Mouse (Mus musculus): ENCODE measurements around the gene Ndufv1. TPM values are rescaled to one million over a fixed set of nuclear protein-coding genes. Genes with fewer than 3 reads are reported as not detected.

Ndufv1 gene
- 413 and 450 TPM in 2 replicates for polyA plus RNA-seq (2015; fragmentation: Nextera tagmentation; extraction: Ambion mirVana)

GRCm38 (mm10) chr19:4012432-4013022 lies at the start of gene Ndufv1:
Ndufv1 (minus strand) TSS chr19:4012806.

DNA sequence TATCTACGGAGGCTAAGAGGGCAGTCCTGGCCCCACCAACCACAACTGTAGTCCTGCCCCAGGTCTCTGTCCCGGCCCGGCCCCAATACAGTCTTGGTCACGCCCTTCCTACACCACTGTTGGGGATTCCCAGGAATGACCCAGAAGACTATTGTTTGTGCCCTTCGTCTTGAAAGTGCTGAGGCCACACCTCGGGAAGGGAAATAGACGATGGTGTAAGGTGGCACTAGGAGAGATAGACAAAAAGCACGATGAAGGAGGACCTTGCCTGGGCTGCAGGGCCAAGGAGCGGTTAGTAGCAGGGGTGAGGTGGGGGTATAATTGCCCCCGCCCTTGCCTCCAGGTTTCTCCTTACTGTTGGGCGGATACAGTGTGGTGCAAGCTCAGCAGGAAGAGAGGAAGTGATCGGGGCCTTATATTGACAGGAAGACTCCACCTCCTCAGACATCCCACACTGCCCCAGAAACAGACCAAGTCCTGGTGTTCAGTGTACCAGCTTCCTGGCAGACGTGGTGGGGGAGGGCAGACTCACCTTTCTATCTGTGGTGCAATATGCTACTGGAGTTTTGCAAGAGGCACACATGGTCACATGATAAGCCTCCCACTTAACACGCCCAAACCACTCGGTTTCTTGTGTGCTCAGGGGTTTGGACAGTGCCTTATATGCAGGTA lies 46.6 kb upstream of the Ndufv1 start, which contains the start of gene Gstp3:
TSS of gene Gstp3 (minus strand) at position 501 of the 672 bp plus-strand sequence.

GRCm38 (mm10) chr19:4045966-4046865 lies 33.6 kb upstream of the Ndufv1 start, which contains the start of gene Gstp2:
Gstp2 (minus strand) TSS chr19:4046023.

DNA sequence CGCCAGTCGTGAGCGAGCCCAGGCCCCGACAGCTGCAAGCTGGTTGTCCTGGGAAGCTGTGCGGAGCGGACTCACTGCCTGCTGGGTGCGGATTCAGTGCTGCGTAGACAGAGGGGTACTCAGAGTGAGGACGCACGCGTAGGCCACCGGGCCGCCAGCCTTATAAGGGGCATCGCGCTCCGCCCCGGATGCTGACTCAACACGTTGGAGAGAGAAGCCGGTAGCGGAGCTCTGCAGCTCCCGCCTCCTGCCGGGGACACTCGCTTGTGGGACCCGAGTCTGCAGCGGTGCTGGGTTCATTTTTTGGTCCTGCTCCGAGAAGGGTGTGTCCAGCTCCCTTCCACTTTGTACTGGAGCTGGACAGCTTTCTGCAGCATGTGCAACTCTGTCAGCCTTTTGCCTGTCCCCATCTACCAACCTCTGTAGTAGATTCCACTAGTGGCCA lies 25.2 kb upstream of the Ndufv1 start, which contains the start of gene Gstp1:
TSS of gene Gstp1 (minus strand) at position 198 of the 445 bp plus-strand sequence.

DNA sequence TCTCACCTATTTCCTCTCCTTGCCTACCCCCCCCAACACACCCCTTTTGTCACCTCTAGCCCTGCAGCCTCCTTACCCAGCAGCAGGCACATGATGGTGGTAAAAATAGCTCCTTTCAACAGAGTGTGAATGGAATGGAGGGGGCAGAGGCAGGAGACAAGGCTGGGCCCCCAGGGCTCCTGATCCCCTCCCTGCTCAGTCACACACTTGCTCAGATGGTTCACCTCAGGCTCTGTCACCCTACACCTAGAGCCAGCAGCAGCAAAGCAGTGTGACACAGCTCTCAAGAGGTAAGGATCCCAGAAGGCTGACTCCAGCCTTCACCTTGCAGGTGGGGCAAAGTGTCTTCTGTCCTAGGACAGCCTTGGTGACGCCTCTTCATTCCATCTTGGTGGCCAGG lies 9.5 kb downstream of the Ndufv1 start, which contains the start of gene Doc2g:
TSS of gene Doc2g (plus strand) at position 202 of the 400 bp plus-strand sequence.

DNA sequence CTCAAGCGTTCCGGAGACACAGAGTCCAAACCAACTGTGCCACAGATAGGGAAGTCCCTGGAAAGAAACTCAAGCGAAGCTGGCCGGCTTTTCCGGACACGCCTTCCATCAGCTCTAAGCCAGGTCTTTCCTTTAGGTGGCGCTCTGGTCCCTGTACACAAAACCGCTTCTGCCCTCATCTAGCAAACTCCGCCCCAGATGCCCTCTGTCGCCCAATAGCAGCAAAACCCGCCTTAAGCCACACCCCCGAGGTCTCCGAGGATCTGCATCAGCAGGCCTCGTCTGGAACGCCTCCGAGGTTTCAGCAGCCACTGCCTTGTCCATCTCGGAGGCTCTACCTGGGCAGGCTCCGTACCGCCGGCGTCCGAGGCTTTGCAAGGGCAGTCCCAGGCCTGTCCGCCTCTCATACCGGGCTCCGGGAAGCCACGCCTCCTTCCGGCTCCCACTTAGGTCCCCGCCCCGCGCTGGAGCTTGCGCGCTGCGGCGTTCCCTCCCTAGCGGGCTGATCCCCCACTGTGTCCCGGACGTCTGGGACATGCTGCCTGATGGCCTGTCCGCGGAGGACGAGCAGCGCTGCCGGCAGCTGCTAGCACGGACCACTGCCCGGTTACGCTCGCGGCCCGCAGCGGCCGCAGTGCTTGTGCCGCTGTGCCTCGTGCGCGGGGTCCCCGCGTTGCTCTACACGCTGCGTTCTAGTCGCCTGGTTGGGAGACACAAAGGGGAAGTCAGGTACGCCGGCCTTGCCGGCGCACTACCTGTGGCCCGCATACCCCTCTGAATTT lies 12.3 kb downstream of the Ndufv1 start, which contains the start of the genes Nudt8 and Gm49405:
TSS of gene Nudt8 (plus strand) at position 462 of the 782 bp plus-strand sequence.
TSS of gene Gm49405 (plus strand) at position 508 of the 782 bp plus-strand sequence.

GRCm38 (mm10) chr19:3992416-3992815 lies 20.2 kb downstream of the Ndufv1 start, which contains the start of gene Tbx10:
Tbx10 (plus strand) TSS chr19:3992752.

DNA sequence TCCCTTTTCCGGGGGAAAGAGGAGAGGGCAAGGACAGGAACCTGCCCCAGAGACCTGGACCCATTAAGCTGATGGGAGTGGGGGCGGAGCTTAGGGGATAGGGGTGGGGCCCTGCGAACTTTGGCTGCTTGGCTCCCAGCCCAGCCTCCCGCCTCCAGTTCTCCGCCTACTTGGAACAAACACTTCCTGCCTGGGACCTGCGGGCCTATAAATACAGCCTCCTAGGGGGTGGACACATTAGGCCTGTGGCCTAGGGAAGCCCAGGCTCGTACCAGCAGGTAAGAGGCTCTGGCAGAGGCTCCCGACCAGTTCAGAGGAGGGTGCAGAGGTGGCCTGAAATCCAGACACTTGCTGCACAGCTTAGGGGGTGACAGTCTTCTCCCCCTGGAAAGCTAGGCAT lies 26.3 kb downstream of the Ndufv1 start, which contains the start of gene Acy3:
TSS of gene Acy3 (plus strand) at position 237 of the 400 bp plus-strand sequence.

GRCm38 (mm10) chr19:3972229-3972628 lies 40.4 kb downstream of the Ndufv1 start, which contains the start of gene Aldh3b2:
Aldh3b2 (plus strand) TSS chr19:3972328.

DNA sequence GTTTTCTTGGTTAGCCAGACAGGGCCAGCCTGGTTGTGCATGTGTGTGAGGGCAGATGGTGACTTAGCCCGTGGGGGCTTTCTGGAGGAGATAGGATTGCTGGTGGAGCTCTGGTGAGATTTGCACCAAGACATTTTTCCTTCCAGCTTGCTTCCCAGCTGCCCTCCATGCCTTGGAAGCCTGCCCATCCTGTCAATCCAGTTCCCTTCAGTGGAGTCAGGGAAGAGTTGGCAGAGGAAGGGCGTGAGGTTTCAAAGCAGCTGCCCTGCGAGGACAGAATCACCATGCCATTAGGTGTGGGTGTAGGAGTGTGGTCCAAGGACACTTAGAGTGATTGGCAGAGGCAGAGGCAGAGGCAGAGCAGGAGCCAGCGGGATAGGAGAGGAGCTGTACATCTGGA lies 54.1 kb downstream of the Ndufv1 start, which contains the start of gene Aldh3b3:
TSS of gene Aldh3b3 (plus strand) at position 176 of the 400 bp plus-strand sequence.

Other genes with a start within 250 kb of the Ndufv1 start
- 12.8 and 13.9 TPM in 2 replicates for gene Kmt5b, start 245.4 kb downstream of the Ndufv1 start, polyA plus RNA-seq (2015; fragmentation: Nextera tagmentation; extraction: Ambion mirVana)
- gene Chka, start 161.0 kb downstream of the Ndufv1 start, polyA plus RNA-seq (2015; fragmentation: Nextera tagmentation; extraction: Ambion mirVana), result 7.9 and 9.6 TPM in 2 replicates
- 16.4 and 18.2 TPM in 2 replicates for gene Tcirg1, start 105.7 kb downstream of the Ndufv1 start, polyA plus RNA-seq (2015; fragmentation: Nextera tagmentation; extraction: Ambion mirVana)
- 372 and 439 TPM in 2 replicates for gene Ndufs8, start 100.0 kb downstream of the Ndufv1 start, polyA plus RNA-seq (2015; fragmentation: Nextera tagmentation; extraction: Ambion mirVana)
- 7.5 and 8.1 TPM in 2 replicates for gene Aldh3b1, start 83.0 kb downstream of the Ndufv1 start, polyA plus RNA-seq (2015; fragmentation: Nextera tagmentation; extraction: Ambion mirVana)
- 20.6 and 25.5 TPM in 2 replicates for gene Unc93b1, start 77.6 kb downstream of the Ndufv1 start, polyA plus RNA-seq (2015; fragmentation: Nextera tagmentation; extraction: Ambion mirVana)
- 0.35 TPM in 1 of 2 replicates, not detected in the other for gene Aldh3b3, start 54.2 kb downstream of the Ndufv1 start, polyA plus RNA-seq (2015; fragmentation: Nextera tagmentation; extraction: Ambion mirVana)
- gene Aldh3b2, start 40.5 kb downstream of the Ndufv1 start, polyA plus RNA-seq (2015; fragmentation: Nextera tagmentation; extraction: Ambion mirVana), result 1.0 and 9.9 TPM in 2 replicates
- 10.8 and 13.3 TPM in 2 replicates for gene Acy3, start 26.2 kb downstream of the Ndufv1 start, polyA plus RNA-seq (2015; fragmentation: Nextera tagmentation; extraction: Ambion mirVana)
- not detected in 2 replicates for gene Tbx10, start 20.1 kb downstream of the Ndufv1 start, polyA plus RNA-seq (2015; fragmentation: Nextera tagmentation; extraction: Ambion mirVana)
- gene Nudt8, start 12.2 kb downstream of the Ndufv1 start, polyA plus RNA-seq (2015; fragmentation: Nextera tagmentation; extraction: Ambion mirVana), result 39.5 and 49.5 TPM in 2 replicates
- gene Gm49405, start 12.2 kb downstream of the Ndufv1 start, polyA plus RNA-seq (2015; fragmentation: Nextera tagmentation; extraction: Ambion mirVana), result 0.94 and 1.1 TPM in 2 replicates
- 1.6 and 2.5 TPM in 2 replicates for gene Doc2g, start 9.5 kb downstream of the Ndufv1 start, polyA plus RNA-seq (2015; fragmentation: Nextera tagmentation; extraction: Ambion mirVana)
- gene Gstp1, start 25.2 kb upstream of the Ndufv1 start, polyA plus RNA-seq (2015; fragmentation: Nextera tagmentation; extraction: Ambion mirVana), result 271 and 284 TPM in 2 replicates
- gene Gstp2, start 33.2 kb upstream of the Ndufv1 start, polyA plus RNA-seq (2015; fragmentation: Nextera tagmentation; extraction: Ambion mirVana), result 11.0 and 11.1 TPM in 2 replicates
- gene Gstp3, start 46.8 kb upstream of the Ndufv1 start, polyA plus RNA-seq (2015; fragmentation: Nextera tagmentation; extraction: Ambion mirVana), result 0.21 TPM in 1 of 2 replicates, not detected in the other
- gene Cabp2, start 68.8 kb upstream of the Ndufv1 start, polyA plus RNA-seq (2015; fragmentation: Nextera tagmentation; extraction: Ambion mirVana), result 1.3 and 1.5 TPM in 2 replicates
- 38.7 and 45.9 TPM in 2 replicates for gene Cdk2ap2, start 84.4 kb upstream of the Ndufv1 start, polyA plus RNA-seq (2015; fragmentation: Nextera tagmentation; extraction: Ambion mirVana)
- gene Pitpnm1, start 87.2 kb upstream of the Ndufv1 start, polyA plus RNA-seq (2015; fragmentation: Nextera tagmentation; extraction: Ambion mirVana), result 3.8 and 5.2 TPM in 2 replicates
- 56.7 and 57.8 TPM in 2 replicates for gene Aip, start 113.1 kb upstream of the Ndufv1 start, polyA plus RNA-seq (2015; fragmentation: Nextera tagmentation; extraction: Ambion mirVana)
- gene Gpr152, start 127.0 kb upstream of the Ndufv1 start, polyA plus RNA-seq (2015; fragmentation: Nextera tagmentation; extraction: Ambion mirVana), result not detected in 2 replicates
- gene Cabp4, start 131.2 kb upstream of the Ndufv1 start, polyA plus RNA-seq (2015; fragmentation: Nextera tagmentation; extraction: Ambion mirVana), result 0.14 and 1.5 TPM in 2 replicates
- 67.6 and 99.9 TPM in 2 replicates for gene Coro1b, start 135.8 kb upstream of the Ndufv1 start, polyA plus RNA-seq (2015; fragmentation: Nextera tagmentation; extraction: Ambion mirVana)
- gene Ptprcap, start 140.8 kb upstream of the Ndufv1 start, polyA plus RNA-seq (2015; fragmentation: Nextera tagmentation; extraction: Ambion mirVana), result 2.1 and 2.3 TPM in 2 replicates
- 42.6 and 42.9 TPM in 2 replicates for gene Rps6kb2, start 150.5 kb upstream of the Ndufv1 start, polyA plus RNA-seq (2015; fragmentation: Nextera tagmentation; extraction: Ambion mirVana)
- 16.9 and 20.7 TPM in 2 replicates for gene Carns1, start 162.7 kb upstream of the Ndufv1 start, polyA plus RNA-seq (2015; fragmentation: Nextera tagmentation; extraction: Ambion mirVana)
- 5.1 and 6.7 TPM in 2 replicates for gene Tbc1d10c, start 178.5 kb upstream of the Ndufv1 start, polyA plus RNA-seq (2015; fragmentation: Nextera tagmentation; extraction: Ambion mirVana)
- 660 and 721 TPM in 2 replicates for gene Ppp1ca, start 179.3 kb upstream of the Ndufv1 start, polyA plus RNA-seq (2015; fragmentation: Nextera tagmentation; extraction: Ambion mirVana)
- 10.2 and 10.8 TPM in 2 replicates for gene Rad9a, start 188.9 kb upstream of the Ndufv1 start, polyA plus RNA-seq (2015; fragmentation: Nextera tagmentation; extraction: Ambion mirVana)
- gene Clcf1, start 201.4 kb upstream of the Ndufv1 start, polyA plus RNA-seq (2015; fragmentation: Nextera tagmentation; extraction: Ambion mirVana), result 0.51 and 0.85 TPM in 2 replicates
- not detected in 2 replicates for gene AC109138.7, start 201.6 kb upstream of the Ndufv1 start, polyA plus RNA-seq (2015; fragmentation: Nextera tagmentation; extraction: Ambion mirVana)
- gene Pold4, start 219.1 kb upstream of the Ndufv1 start, polyA plus RNA-seq (2015; fragmentation: Nextera tagmentation; extraction: Ambion mirVana), result 35.0 and 37.0 TPM in 2 replicates

All from skeletal muscle tissue, postnatal 0 days (tissue).